Mouse (Mus musculus) ovary, postnatal 36 days (tissue): Measurements from ENCODE around the gene Aldh1a7.
"Not testable (repeated sequence)": the region's sequence is repeated elsewhere in the genome, so short reads cannot be mapped to it uniquely, and the experiment has no call there.

Experiments
- DNase-seq: peaks from one replicate; pipeline ENCODE4 v3.0.0; 2022; ENCODE audit warnings: low spot score, mixed read lengths

The Aldh1a7 gene

DNA sequence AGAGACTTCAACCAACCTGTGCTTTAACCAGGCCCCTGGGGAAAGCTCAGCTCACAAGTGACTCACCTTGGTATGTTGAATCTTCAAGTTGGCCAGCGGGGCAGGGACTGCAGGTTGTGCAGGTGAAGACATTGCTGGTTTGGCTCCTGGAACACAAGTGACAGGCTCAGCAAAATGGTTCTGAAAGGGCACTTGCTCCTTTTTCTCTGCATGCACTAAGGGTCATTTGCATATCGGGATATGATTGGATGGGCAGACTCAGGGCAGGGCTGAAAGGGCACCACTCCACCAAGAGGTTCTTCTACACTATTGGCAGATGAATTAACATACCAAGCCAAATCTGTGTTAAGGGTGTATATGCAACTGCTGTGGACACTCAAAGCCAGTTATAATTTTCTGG lies at the start of gene Aldh1a7:
Aldh1a7 (minus strand) TSS at position 182 of the 400 bp plus-strand sequence.
- DNase-seq, result peak; percentile 4

GRCm38 (mm10) chr19:20775681-20776080 lies 48.3 kb upstream of the Aldh1a7 start:
- no peak for DNase-seq

- no peak for DNase-seq
Observed at GRCm38 (mm10) chr19:20773941-20774340, 46.6 kb upstream of the Aldh1a7 start.

- DNase-seq, result no peak
Observed at GRCm38 (mm10) chr19:20764214-20764613, 36.9 kb upstream of the Aldh1a7 start.

- DNase-seq, result no peak
Observed at GRCm38 (mm10) chr19:20761675-20762426, 34.5 kb upstream of the Aldh1a7 start.

- no peak for DNase-seq
Observed at GRCm38 (mm10) chr19:20761119-20761518, 33.8 kb upstream of the Aldh1a7 start.

DNA sequence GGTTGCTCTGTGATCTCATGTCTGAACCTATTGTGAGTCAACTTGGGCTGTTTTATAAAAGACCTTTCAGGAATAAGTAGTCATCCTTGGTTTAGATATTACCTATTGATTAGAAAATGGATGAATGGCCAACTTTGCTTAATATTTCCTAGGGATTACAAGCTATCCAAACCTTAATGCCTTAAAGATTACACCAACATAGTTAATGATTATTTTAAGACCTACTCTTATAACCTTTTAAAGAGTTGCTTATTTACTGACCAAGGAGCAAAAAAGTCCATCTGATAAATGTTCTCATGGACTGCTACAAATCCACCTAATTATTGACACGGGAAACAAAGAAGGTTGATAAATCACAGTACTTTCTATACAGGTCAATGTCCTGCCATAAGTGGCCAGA lies 17.3 kb upstream of the Aldh1a7 start:
- no peak for DNase-seq

GRCm38 (mm10) chr19:20728278-20728677 lies 916 bp upstream of the Aldh1a7 start:
- no peak for DNase-seq

DNA sequence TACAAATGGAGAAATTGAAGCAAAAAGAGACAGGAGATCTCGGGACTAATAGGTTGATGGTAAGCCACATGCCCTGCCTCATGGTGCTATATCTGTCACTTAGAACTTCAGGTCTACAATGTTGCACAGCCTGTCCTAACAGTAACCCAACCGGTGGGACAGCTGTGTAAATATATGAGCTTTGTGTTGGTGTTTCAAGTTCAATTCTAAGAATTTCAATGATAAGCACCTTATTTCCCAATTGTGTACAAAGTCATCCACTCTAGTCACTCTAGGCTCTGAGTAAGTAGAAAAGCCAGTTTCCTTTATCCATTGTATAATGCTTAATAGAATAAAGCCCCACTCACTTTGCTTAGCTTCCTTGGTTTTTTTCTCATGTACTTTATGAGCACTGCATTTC lies 4.4 kb downstream of the Aldh1a7 start:
- DNase-seq, result no peak

- no peak for DNase-seq
Observed at GRCm38 (mm10) chr19:20720298-20720697, 7.1 kb downstream of the Aldh1a7 start.

GRCm38 (mm10) chr19:20715617-20716016 lies 11.7 kb downstream of the Aldh1a7 start:
- no peak for DNase-seq

- DNase-seq, result no peak
Observed at GRCm38 (mm10) chr19:20715093-20715492, 12.3 kb downstream of the Aldh1a7 start.

- DNase-seq, result no peak
Observed at GRCm38 (mm10) chr19:20714543-20714942, 12.8 kb downstream of the Aldh1a7 start.

DNA sequence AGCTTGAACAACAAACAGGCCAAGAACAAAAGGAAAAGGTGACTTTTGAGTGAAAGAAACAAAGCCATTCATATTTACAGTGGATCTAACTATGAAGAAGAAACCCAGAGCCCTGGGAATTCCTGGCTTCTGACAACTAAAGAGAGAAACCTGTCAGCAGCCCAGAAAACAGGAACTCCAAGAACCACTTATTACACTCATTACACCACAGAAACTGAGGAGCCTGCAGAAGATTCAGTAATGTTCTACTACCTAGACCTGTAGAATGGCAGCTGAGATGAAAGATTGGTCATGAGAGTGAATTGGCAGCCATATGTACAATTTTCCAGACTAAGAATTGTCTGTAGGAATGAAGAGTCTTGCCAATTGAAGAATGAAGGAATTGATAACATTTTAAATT lies 20.2 kb downstream of the Aldh1a7 start:
- no peak for DNase-seq

GRCm38 (mm10) chr19:20706747-20707146 lies 20.6 kb downstream of the Aldh1a7 start:
- DNase-seq, result no peak

GRCm38 (mm10) chr19:20702074-20702473 lies 25.3 kb downstream of the Aldh1a7 start:
- DNase-seq, result no peak

- DNase-seq, result no peak
Observed at GRCm38 (mm10) chr19:20677697-20678355, 49.5 kb downstream of the Aldh1a7 start.

DNA sequence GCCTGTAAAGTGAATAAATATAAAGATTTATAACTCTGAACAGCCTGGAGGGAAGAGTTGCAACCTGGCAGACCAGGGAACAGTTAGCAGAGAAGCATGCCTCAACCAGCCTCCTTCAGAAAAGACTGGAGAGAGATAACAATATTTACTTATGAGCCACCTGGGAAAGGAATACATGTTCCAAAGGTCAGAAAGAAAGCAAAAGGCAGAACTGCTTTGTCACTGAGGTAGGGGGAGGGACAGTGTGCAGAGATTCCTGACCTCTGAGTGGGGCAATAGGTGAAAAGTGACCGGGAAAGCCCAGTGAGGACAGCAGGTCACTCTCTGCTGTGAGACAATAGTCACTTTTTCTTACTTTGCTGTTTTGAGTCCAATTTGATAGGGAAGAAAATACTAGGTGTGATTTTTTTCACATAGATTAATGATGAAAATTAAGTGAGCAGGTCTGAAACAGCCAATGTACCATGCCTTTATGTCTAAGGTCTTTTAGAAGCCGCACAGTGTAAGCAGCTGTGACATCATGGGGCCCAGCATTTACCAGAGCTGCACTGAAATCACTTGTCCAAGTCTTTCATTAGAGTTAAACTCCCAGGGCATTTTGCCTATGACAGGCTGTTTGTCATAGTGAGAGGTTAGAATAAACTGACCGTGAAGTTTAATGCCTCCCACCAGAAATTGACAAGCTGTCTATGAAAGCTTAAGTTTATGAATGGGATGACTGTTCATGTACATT lies 73.1 kb downstream of the Aldh1a7 start:
- DNase-seq, result no peak

- DNase-seq, result no peak
Observed at GRCm38 (mm10) chr19:20653082-20653676, 74.2 kb downstream of the Aldh1a7 start.

GRCm38 (mm10) chr19:20650008-20650407 lies 77.4 kb downstream of the Aldh1a7 start:
- no peak for DNase-seq

DNA sequence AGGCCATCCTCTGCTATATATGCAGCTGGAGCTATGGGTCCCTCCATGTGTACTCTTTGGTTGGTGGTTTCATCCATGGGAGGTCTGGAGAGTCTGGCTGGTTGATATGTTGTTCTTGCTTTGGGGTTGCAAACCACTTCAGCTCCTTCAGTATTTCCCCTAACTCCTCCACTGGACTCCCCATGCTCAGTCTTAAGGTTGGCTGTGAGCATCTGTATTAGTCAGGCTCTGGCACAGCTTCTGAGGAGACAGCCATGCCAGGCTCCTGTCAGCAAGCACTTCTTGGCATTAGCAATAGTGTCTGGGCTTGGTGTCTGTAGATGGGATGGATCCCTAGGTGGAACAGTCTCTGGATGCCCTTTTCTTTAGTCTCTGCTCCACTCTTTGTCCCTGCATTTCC lies 79.9 kb downstream of the Aldh1a7 start:
- not testable (repeated sequence) for DNase-seq

DNA sequence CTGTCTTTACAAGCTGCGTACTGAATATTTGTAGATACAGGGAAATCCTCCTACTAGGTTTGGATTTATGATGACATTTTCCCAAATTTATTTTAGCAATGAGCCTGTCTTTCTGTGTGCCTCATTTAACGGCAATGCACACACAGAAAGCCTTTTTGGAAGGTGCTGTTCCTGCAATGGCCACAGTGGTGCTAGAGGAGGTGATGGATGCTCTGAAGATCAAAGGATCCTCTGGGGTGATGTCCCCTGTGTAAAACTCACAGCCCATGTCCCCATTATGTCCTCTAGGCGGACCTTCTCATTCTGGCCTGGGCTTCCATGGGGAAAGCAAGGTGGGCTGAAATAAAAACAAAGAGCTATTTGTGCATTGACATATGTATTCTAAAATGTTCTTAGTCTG lies 83.0 kb downstream of the Aldh1a7 start:
- no peak for DNase-seq
